Mouse (Mus musculus) megakaryocyte, embryonic 14.5 days (primary cell): ENCODE data around the gene Elk3.

Experiments used
- FLI1 ChIP-seq: IDR thresholded peaks from 2 replicates; pipeline ENCODE4 v1.6.1; 2012; ENCODE audit warnings: low read length, inconsistent platforms, mixed read lengths
- GATA1 ChIP-seq: IDR thresholded peaks from 3 replicates; pipeline ENCODE4 v1.6.1; 2012; ENCODE audit warnings: mixed read lengths, low read length, inconsistent platforms, borderline replicate concordance

DNA sequence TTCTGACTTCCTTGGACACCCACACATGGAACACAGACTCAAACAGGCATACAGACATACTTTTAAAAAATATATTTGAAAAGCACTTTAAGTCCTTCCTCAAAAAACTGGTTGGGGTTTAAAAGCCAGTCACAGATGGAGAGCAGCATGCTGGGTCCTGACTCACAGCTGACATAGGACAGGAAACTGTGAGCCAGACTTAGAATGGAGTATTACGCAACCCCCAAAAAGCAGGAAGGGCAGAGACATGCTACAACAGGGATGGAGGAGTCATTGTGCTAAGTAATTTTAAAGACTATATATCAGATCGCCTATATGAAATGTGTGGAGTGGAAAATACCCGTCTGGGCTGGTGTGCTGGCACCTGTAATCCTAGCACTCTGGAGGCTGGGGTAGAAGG lies 42.6 kb downstream of the Elk3 start:
- TF ChIP-seq GATA1 (no peak), FLI1 (no peak)
